Mouse (Mus musculus) MEL (cell line): ENCODE data around the gene Plekhg5. TPM values are rescaled to one million over a fixed set of nuclear protein-coding genes. Genes with fewer than 3 reads are reported as not detected.
A peak's percentile ranks its signal among the peaks of the same experiment; 100 is the strongest.

Experiments used
- DNase-seq: peaks from one replicate; pipeline ENCODE4 v3.0.0; 2011; ENCODE audit warnings: low read depth, low spot score
- H3K27ac ChIP-seq: 2 replicates; pipeline ENCODE4 v1.5.1; 2012; ENCODE audit warnings: low read depth, mild to moderate bottlenecking, control low read depth, low read length, moderate library complexity; ENCODE audit not compliant: control insufficient read depth
- H3K27me3 ChIP-seq, 2 experiments: fragments of 150-350 bp in 1 of 2; sonication (generic) in 1 of 2; 2 replicates each; pipeline ENCODE4 v1.6.1; 2012; ENCODE audit warnings: low read length in 2 of 2, mild to moderate bottlenecking in 2 of 2, improper control_type of control experiment in 1 of 2, moderate library complexity in 1 of 2; ENCODE audit not compliant: insufficient read depth in 2 of 2, control insufficient read depth in 1 of 2
- H3K36me3 ChIP-seq, 2 experiments: 2 replicates each; pipeline ENCODE4 v1.6.1; 2012 to 2014; ENCODE audit warnings: low read length in 2 of 2, improper control_type of control experiment in 1 of 2, inconsistent platforms in 1 of 2, mild to moderate bottlenecking in 1 of 2; ENCODE audit not compliant: insufficient read depth in 2 of 2, control insufficient read depth in 1 of 2
- H3K4me1 ChIP-seq, 2 experiments: fragments of 150-350 bp in 1 of 2; sonication (generic) in 1 of 2; 2 replicates each; pipeline ENCODE4 v1.6.1; 2012; ENCODE audit warnings: low read length in 2 of 2, improper control_type of control experiment in 1 of 2, mild to moderate bottlenecking in 1 of 2; ENCODE audit not compliant: insufficient read depth in 2 of 2, control insufficient read depth in 1 of 2
- H3K4me3 ChIP-seq, 2 experiments: fragments of 150-350 bp in 1 of 2; sonication (generic) in 1 of 2; 2 replicates each; pipeline ENCODE4 v1.5.1; 2012; ENCODE audit warnings: low read depth in 2 of 2, low read length in 2 of 2, mild to moderate bottlenecking in 2 of 2, moderate library complexity in 2 of 2, control low read depth in 1 of 2, improper control_type of control experiment in 1 of 2; ENCODE audit not compliant: control insufficient read depth in 1 of 2, insufficient read depth in 1 of 2
- H3K79me2 ChIP-seq: 2 replicates; pipeline ENCODE4 v1.6.1; 2012; ENCODE audit warnings: mild to moderate bottlenecking, low read length, moderate library complexity; ENCODE audit not compliant: control insufficient read depth, poor library complexity, insufficient read depth
- H3K9ac ChIP-seq: 2 replicates; pipeline ENCODE4 v1.6.1; 2012; ENCODE audit warnings: low read depth, mild to moderate bottlenecking, control low read depth, low read length, moderate library complexity; ENCODE audit not compliant: control insufficient read depth, poor library complexity, severe bottlenecking
- H3K9me3 ChIP-seq: fragments of 150-350 bp; sonication (generic); replicated peaks from 2 replicates; pipeline ENCODE4 v1.6.1; 2012; ENCODE audit warnings: mild to moderate bottlenecking, low read length, improper control_type of control experiment, moderate library complexity; ENCODE audit not compliant: insufficient read depth
- CHD2 ChIP-seq: IDR thresholded peaks from 2 replicates; pipeline ENCODE4 v1.6.1; 2011; ENCODE audit warnings: low read length, improper control_type of control experiment
- CTCF ChIP-seq, 3 experiments: IDR thresholded peaks in 2 of 3; conservative IDR thresholded peaks in 1 of 3; 2 replicates each; pipeline ENCODE4 v1.5.1; 2011 to 2012; ENCODE audit warnings: low read length in 3 of 3, low read depth in 2 of 3, mild to moderate bottlenecking in 2 of 3, improper control_type of control experiment in 1 of 3, inconsistent platforms in 1 of 3, mixed read lengths in 1 of 3, moderate library complexity in 1 of 3; ENCODE audit not compliant: control insufficient read depth in 1 of 3, insufficient read depth in 1 of 3, poor library complexity in 1 of 3, severe bottlenecking in 1 of 3
- ELF1 ChIP-seq: IDR thresholded peaks from 2 replicates; pipeline ENCODE4 v1.6.1; 2014; ENCODE audit warnings: low read depth, mild to moderate bottlenecking, inconsistent platforms, low read length, improper control_type of control experiment, moderate library complexity
- EP300 ChIP-seq, 2 experiments: IDR thresholded peaks; 2 replicates each; pipeline ENCODE4 v1.6.1; 2011; ENCODE audit warnings: improper control_type of control experiment in 2 of 2, low read length in 2 of 2, low read depth in 1 of 2, mild to moderate bottlenecking in 1 of 2
- GABPA ChIP-seq: IDR thresholded peaks from 2 replicates; pipeline ENCODE4 v1.6.1; 2012; ENCODE audit warnings: low read depth, mild to moderate bottlenecking, inconsistent platforms, low read length, improper control_type of control experiment, moderate library complexity
- HCFC1 ChIP-seq: IDR thresholded peaks from 2 replicates; pipeline ENCODE4 v1.6.1; 2012; ENCODE audit warnings: low read depth, mild to moderate bottlenecking, inconsistent platforms, low read length, improper control_type of control experiment, moderate library complexity
- MAZ ChIP-seq: IDR thresholded peaks from 2 replicates; pipeline ENCODE4 v1.6.1; 2012; ENCODE audit warnings: low read depth, mild to moderate bottlenecking, inconsistent platforms, low read length, improper control_type of control experiment
- NELFE ChIP-seq: IDR thresholded peaks from 2 replicates; pipeline ENCODE4 v1.6.1; 2011; ENCODE audit warnings: low read depth, low read length, improper control_type of control experiment
- NRF1 ChIP-seq: IDR thresholded peaks from 2 replicates; pipeline ENCODE4 v1.6.1; 2014; ENCODE audit warnings: low read depth, mild to moderate bottlenecking, inconsistent platforms, low read length, improper control_type of control experiment, moderate library complexity; ENCODE audit not compliant: poor library complexity, insufficient read depth, severe bottlenecking
- POLR2AphosphoS2 ChIP-seq: IDR thresholded peaks from 2 replicates; pipeline ENCODE4 v1.6.1; 2011; ENCODE audit warnings: low read length, improper control_type of control experiment
- RAD21 ChIP-seq: IDR thresholded peaks from 2 replicates; pipeline ENCODE4 v1.6.1; 2011; ENCODE audit warnings: mild to moderate bottlenecking, low read depth, low read length, improper control_type of control experiment
- RCOR1 ChIP-seq: IDR thresholded peaks from 2 replicates; pipeline ENCODE4 v1.6.1; 2012; ENCODE audit warnings: low read depth, mild to moderate bottlenecking, inconsistent platforms, low read length, improper control_type of control experiment
- SIN3A ChIP-seq: IDR thresholded peaks from 2 replicates; pipeline ENCODE4 v1.6.1; 2012; ENCODE audit warnings: low read length, improper control_type of control experiment, inconsistent platforms
- SMC3 ChIP-seq: IDR thresholded peaks from 2 replicates; pipeline ENCODE4 v1.6.1; 2011; ENCODE audit warnings: low read depth, low read length, improper control_type of control experiment
- TCF12 ChIP-seq: IDR thresholded peaks from 2 replicates; pipeline ENCODE4 v1.6.1; 2014; ENCODE audit warnings: low read depth, mild to moderate bottlenecking, inconsistent platforms, low read length, improper control_type of control experiment, moderate library complexity
- ZC3H11A ChIP-seq: IDR thresholded peaks from 2 replicates; pipeline ENCODE4 v1.6.1; 2012; ENCODE audit warnings: low read depth, mild to moderate bottlenecking, inconsistent platforms, low read length, improper control_type of control experiment
- polyA plus RNA-seq, 2 experiments: library from polyadenylated mRNA; stranded (reverse) in 1 of 2; unstranded in 1 of 2; fragments of >175 nt in 1 of 2; fragments of >200 nt in 1 of 2; gene quantifications; 2 replicates each; pipeline versions ENCODE4 v1.2.1 to v1.2.4; 2012; ENCODE audit warnings: low replicate concordance in 2 of 2, low read depth in 1 of 2; ENCODE audit not compliant: insufficient read length in 2 of 2, insufficient read depth in 1 of 2, missing spikeins in 1 of 2
- total RNA-seq: library from RNA; depleted of rRNA; stranded (reverse); fragments of 300-350 nt; gene quantifications from 2 replicates; pipeline ENCODE4 v1.2.3, GENCODE M21; 2012

Gene Plekhg5
- total and polyA plus RNA-seq, 3 experiments, result 10.8 to 19.6 TPM; not detected in 1

DNA sequence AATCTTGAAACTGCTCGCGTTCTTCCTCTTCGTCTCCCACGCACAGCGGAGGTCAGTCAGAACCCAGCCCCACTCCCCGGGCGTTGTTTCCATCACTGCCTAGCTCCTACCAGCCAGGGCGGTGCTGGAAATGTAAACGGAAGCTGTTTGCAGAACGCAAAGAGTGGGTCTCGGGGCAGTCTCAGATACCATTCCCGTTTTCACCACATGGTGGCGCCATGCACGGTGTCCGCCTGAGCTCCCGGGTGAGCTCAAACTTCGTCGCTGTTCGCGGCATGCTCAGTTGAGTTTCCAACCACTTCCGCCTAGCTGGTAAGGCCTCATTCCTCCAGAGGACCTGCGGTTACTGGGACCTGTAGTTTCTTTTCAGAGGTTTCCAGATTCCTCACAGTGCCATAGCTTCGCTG lies 81.5 kb downstream of the Plekhg5 start (continued):
- TF ChIP-seq ZC3H11A (no peak), CHD2 (no peak), TCF12 (peak; percentile 41; the same call in 1 of the 2 replicates)

DNA sequence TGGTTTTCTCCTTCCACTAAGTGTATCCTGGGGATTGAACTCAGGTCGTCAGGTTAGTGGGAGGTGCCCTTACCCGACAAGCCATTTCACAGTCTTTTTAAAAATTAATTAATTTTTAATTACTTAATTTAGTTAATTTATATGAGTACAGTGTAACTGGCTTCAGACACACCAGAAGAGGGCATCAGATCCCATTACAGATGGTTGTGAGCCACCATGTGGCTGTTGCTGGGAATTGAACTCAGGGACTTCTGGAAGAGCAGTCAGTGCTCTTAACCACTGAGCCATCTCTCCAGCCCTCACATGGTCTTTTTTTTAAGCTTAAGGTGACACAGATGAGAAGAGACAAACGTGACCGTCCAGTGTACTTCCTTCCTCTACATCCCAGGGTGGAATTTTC lies 82.7 kb downstream of the Plekhg5 start:
- H3K27ac ChIP-seq, result no peak overlapping the region
- TF ChIP-seq CTCF (IDR thresholded peaks at IDR 0.05 in 2 of 3, conservative IDR thresholded peaks at IDR 0.05 in 1 of 3; ENCODE audit: control insufficient read depth in 1 of 3, insufficient read depth in 1 of 3, low read depth in 2 of 3, low read length in 3 of 3, poor library complexity in 1 of 3, severe bottlenecking in 1 of 3) (peak in 2 of 3 experiments; percentile 28 to 54; a peak in 4 of 6 replicates), MAZ (no peak)
- no peak for DNase-seq
- no peaks in the 10 kb centered on the region for H3K27me3 ChIP-seq
- H3K79me2 ChIP-seq, result no peaks in the 10 kb centered on the region; the same call in 1 of the 2 replicates
- peaks cover 0 to 23% of the 10 kb centered on the region in 2 experiments; a peak in 2 of 4 replicates for H3K36me3 ChIP-seq
- H3K4me3 ChIP-seq, result no peak overlapping the region
- H3K9ac ChIP-seq, result no peak overlapping the region
- H3K4me1 ChIP-seq, result peaks cover 0 to 40% of the 10 kb centered on the region in 2 experiments; a peak in 2 of 4 replicates
- H3K9me3 ChIP-seq, result no peaks in the 10 kb centered on the region

DNA sequence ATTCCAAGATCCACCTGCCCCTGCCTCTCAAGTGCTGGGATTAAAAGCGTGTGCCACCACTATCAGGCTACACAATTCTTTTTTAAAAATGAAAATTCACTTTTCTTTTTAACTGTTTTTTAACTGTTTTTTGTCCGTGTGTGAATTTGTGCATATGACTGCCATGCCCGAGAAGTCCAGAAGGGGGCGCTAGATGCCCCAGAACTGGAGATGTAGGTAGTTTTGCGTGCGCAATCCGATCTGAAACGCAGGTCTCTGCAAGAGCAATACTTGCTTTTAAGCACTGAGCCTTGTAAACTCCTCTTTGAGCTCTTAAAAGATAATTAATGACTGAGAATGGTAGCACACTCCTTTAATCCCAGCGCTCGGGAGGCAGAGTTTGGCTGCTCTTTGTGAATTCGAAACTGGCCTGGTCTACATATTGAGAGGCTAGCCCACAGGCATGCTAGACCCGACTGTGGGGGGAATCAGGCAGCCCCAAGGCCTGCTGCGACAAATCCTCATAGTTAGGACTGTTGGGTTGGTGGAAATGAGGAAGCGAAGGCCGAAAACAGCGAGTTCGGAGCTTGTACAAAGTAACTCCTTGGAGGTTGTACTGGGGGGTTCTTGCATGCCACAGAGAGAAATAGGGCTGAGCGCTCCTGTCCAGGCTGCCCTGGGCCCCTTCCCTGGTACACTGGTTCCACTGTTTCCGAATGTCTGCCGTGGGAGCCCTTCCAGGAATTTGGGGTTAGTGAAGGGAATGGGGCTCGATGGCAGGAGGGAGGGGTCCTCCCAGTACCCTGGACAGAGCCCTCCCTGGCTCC lies 85.7 kb downstream of the Plekhg5 start:
- Histone ChIP-seq H3K4me1 (peaks cover 0 to 21% of the 10 kb centered on the region in 2 experiments; a peak in 2 of 4 replicates), H3K4me3 (peak overlapping the region; percentile 52 to 59), H3K27ac (peak overlapping the region; percentile 23), H3K9ac (peak overlapping the region; percentile 66), H3K36me3 (peaks cover 0 to 10% of the 10 kb centered on the region in 2 experiments; a peak in 2 of 4 replicates), H3K79me2 (no peaks in the 10 kb centered on the region), H3K27me3 (no peaks in the 10 kb centered on the region), H3K9me3 (no peaks in the 10 kb centered on the region)
- peak; percentile 87 for DNase-seq
- TF ChIP-seq SIN3A, result peak; percentile 91; the same call in 1 of the 2 replicates
- peak; percentile 54; the same call in 1 of the 2 replicates for TF ChIP-seq MAZ
- 0 out of 2 replicates have a peak, but pooled peaks have one; percentile 27 for TF ChIP-seq ELF1
- TF ChIP-seq RCOR1, result no peak
- peak; percentile 35; the same call in 1 of the 2 replicates for TF ChIP-seq NRF1
- TF ChIP-seq CTCF (IDR thresholded peaks at IDR 0.05 in 2 of 3, conservative IDR thresholded peaks at IDR 0.05 in 1 of 3; ENCODE audit: control insufficient read depth in 1 of 3, insufficient read depth in 1 of 3, low read depth in 2 of 3, low read length in 3 of 3, poor library complexity in 1 of 3, severe bottlenecking in 1 of 3), result peak; percentile 86 to 95 (median 92)
- 0 out of 2 replicates have a peak, but pooled peaks have one; percentile 28 for TF ChIP-seq HCFC1
- TF ChIP-seq EP300 (IDR thresholded peaks at IDR 0.05; ENCODE audit: low read depth in 1 of 2, low read length in 2 of 2), result peak in 1 of 2 experiments; percentile 29; a peak in 1 of 4 replicates
- TF ChIP-seq GABPA, result no peak
- no peak for TF ChIP-seq POLR2AphosphoS2
- TF ChIP-seq SMC3, result peak; percentile 45
- peak; percentile 41; the same call in 1 of the 2 replicates for TF ChIP-seq NELFE
- TF ChIP-seq RAD21, result peak; percentile 62
